Mouse (Mus musculus): Measurements from ENCODE around the gene Trpv6. TPM values are rescaled to one million over a fixed set of nuclear protein-coding genes. Genes with fewer than 3 reads are reported as not detected.

Trpv6 gene
- total RNA-seq, 1 experiment from 2014 or later: not detected

DNA sequence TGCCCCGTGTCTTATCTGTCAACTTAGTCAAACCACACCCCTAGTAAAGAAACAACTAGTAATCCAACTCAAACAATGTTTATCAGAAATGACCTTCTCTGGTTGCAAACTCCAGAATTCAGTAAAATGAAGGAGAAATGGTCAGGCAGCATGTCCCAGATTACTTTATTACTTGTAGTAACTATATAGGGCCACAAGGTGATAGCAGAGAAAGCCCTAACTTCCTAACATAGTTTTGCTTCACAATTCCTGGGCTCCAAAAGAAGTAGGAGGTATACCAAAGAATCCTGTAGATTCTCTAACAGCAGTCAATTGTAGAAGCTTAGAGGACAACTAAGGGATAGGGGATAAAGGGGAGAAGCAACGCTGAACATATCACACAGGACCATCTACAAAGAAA, 5.4 kb downstream of the Trpv6 start:
- no peak for ATAC-seq (ENCODE audit: extremely low read depth, insufficient number of reproducible peaks, low FRiP score, poor library complexity, severe bottlenecking)

DNA sequence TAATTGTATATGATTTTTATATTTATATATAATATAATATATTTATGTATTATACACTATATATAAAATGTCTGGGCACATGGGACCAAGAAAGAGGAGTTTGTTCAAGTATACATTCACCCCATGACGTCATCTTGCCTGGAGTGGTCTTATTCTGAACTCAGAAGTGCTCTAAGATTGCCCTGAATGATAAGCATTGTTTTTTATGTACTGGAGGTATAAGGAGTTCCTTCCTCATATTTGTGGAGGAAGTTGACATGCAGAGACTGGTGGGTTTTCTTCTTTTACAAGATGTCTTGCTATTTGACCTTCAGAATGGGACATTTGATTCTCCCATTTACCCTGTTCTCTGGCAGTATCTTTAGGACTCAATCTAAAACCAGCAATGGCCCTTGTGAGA, 8.0 kb downstream of the Trpv6 start:
- ATAC-seq (ENCODE audit: extremely low read depth, insufficient number of reproducible peaks, low FRiP score, poor library complexity, severe bottlenecking): no peak

DNA sequence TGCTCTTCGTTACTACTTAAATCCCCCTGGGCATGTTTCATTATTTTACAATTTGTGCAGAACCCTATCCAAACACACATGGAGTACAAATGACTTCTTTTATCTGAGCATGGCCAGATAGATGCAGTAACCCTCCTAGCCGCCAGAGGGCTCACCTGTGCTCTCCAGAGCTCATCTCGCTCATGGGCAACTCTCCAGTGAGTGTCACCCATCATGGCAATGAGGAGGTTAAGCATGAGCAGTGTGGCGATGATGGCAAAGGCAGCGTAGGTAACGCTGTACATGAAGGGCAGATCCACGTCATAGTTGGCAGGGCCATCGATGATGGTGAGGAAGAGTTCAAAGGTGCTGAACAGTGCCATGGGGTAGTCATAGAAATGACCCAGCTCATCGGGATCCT, 13.5 kb downstream of the Trpv6 start:
- ATAC-seq (ENCODE audit: extremely low read depth, insufficient number of reproducible peaks, low FRiP score, poor library complexity, severe bottlenecking): 0 out of 2 replicates have a peak, but pooled peaks have one; percentile 27

DNA sequence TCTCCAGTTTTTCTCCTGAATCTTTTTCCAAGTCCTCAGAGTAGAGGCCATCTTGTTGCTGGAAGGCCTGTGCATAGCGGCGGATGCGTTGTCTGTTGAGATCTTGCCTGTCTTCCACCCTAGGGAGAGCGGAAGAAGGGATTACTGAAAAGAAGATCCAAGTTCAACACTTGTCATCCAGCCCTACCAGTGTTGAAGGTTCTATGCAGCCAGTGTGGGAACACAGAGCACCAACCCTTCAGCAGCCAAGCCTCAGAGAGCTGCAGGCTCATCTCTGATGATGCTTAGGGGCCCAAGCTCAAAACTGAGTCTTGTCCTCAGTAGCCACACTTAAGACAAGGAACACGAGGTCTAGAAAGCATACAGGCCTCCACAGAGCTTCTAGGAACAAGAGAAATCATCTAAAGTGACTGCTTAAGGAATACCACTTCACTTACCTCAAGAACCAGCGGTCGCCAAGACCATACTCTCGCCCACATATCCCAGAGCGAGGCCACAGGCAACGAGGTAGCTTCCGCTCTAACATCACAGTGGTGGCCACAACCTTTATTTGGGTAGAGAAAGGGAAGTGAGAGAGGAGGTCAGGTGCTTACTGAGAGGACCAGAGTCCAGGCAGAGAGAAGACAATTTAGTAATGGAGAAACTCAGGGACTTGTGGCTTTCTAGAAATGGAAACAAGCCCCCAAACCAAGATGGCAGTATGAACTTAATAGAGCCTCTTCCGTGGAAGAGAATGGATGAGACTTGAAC, 14.8 kb downstream of the Trpv6 start:
- no peak for ATAC-seq (ENCODE audit: extremely low read depth, insufficient number of reproducible peaks, low FRiP score, poor library complexity, severe bottlenecking)

DNA sequence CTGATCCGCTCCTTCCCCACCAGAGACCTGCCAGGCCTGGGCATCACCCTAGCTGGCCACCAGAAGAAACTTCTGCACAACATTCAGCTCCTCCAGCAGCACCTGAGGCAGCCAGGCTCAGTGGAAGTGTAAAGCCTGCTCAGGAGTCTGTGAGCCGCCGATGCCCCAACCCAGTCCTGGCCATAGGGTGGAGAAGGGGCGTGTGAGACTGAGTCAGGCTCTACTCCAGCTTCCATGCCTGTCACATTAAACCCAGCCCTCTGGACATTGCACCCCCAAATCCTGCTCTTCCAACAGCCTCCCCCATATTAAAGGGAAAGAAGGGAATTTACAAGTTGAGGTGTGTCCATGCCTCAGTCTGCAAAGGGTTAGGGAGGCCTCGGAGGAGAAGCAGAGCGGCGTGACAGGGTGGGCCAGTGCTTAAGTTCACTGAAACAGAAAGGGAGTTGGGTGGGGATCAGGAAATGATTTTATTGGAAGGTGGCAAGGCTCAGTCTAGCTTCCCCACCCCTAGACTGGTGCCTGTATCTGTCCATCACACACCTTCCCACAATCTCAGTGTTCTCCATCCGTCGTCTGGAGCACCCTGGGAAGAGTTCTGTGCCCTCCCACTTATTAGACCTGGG, 15.9 kb downstream of the Trpv6 start:
- ATAC-seq (ENCODE audit: extremely low read depth, insufficient number of reproducible peaks, low FRiP score, poor library complexity, severe bottlenecking): no peak

DNA sequence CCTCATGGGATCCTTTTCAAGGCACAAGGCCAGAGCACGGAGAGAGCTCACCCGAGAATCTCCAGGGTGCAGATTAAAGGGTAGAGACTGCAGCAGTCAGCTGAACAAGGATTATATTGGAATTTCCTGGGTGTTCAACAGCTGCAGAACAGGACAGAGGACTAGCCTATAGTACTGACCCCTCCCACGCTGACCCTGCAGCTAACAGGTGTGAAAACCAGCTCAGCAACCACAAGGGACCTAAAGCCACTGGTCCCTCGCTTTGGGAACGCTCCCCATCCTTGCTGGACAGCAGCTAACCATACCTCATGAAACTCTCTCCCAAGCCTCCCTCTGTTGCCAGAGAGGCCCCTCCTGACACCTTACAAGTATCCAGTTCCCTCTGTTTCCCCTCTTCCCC, 28.6 kb downstream of the Trpv6 start:
- no peak for ATAC-seq (ENCODE audit: extremely low read depth, insufficient number of reproducible peaks, low FRiP score, poor library complexity, severe bottlenecking)

DNA sequence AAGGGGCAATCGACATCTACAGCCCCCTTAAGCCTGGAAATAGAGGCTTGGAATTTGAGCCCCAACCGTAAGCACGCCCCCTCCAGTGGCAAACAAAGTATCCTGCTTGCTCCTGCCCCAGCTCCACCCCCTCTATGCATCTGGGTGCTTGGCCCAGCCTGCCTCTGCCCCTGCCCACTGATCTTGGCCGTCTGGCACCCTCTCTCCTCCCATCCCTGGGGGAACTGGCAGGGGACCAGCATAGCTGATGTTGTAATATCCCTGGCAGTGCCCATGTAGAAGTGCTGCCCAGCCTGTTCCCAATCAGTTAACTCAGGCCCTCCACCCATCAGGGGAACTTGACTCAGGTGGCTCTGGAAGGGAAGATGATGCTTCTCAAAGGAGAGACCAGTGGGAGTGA, 30.0 kb downstream of the Trpv6 start:
- ATAC-seq (ENCODE audit: extremely low read depth, insufficient number of reproducible peaks, low FRiP score, poor library complexity, severe bottlenecking): no peak

DNA sequence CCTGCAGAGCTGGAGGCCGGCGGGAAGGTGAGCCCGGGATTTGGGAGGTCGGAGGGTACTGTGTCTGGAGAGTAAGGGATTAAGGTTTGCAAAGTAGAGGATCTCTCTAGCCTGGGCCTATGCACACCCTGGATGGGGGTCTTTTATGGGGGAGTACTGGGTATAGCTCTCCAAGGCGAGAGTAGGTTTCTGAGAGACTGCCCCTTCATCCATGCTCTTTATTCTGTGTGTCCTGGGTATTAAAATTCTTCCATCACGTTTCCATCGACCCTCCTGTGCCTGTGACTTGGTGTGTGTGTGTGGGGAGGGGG, 30.5 kb downstream of the Trpv6 start:
- ATAC-seq (ENCODE audit: extremely low read depth, insufficient number of reproducible peaks, low FRiP score, poor library complexity, severe bottlenecking): no peak

DNA sequence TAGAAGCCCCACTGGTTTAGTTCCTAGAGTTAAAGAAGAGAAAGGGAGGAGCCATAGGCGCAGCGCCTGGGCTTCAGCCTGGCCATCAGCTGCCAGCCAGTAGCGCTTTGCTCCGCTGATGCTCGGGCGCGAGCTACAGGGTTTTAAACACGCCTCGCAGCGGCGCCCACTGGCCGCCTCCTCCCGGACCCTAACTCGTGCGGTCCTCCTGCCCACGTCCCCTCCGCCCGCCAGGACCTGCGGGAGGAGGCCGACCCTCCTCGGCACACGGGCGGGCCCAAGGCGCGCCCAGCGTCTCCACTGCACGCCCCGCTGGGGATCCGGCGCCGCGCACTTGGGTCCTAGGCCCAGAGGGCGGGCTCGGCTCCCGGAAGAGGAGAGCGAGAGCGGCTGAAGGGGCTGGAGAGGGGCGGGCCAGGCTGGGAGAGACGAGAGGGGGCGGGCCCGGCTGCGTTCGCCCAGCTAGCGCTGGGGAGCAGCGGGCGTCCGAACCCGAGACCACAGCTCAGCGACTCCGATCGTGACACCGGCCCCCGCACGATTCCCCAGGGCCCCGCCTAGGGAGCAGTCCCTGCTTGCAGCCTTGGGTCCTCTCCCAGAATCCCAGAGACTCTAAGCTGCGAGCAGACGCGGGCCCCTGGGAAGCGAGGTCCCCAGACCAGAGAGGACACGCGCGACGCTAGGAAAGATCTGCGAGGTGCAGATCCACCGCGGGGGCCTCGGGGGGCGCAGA, 31.0 kb downstream of the Trpv6 start, which contains the start of gene Ephb6:
Ephb6 (plus strand) TSS at position 422 of the 733 bp plus-strand sequence.
- ATAC-seq (ENCODE audit: extremely low read depth, insufficient number of reproducible peaks, low FRiP score, poor library complexity, severe bottlenecking): peak; percentile 40; the same call in 1 of the 2 replicates

DNA sequence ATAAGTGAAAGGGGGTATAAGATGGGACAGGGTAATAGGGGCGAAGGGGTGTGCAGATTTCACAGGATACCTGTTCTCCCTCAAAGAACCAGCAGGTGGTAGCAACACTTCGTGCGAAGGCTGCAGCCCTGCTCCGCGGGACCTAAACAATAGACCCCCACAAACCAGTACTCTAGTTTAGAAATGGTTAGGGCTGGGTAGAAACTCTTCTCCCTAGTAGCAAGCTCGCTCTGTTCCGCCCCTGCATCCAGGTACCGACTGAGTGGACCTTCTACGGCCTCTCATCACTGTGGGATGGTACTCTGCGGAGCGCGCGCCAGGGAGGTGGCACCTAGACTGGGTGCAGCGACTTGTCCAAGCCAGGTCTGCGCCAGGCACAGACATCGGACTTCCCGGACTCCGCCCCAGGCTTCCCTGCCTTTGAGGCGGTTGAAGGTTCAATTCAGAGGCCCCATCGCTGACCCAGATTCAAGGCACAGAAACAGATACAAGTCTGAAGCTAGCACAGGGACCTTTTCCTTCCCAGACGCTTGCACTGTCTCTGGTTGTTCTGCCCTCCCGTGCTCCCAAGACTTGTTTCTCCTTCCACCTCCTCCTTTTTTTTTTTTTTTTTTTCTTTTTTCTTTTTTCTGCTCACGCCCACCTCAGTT, 31.7 kb downstream of the Trpv6 start:
- 0 out of 2 replicates have a peak, but pooled peaks have one; percentile 34 for ATAC-seq (ENCODE audit: extremely low read depth, insufficient number of reproducible peaks, low FRiP score, poor library complexity, severe bottlenecking)

DNA sequence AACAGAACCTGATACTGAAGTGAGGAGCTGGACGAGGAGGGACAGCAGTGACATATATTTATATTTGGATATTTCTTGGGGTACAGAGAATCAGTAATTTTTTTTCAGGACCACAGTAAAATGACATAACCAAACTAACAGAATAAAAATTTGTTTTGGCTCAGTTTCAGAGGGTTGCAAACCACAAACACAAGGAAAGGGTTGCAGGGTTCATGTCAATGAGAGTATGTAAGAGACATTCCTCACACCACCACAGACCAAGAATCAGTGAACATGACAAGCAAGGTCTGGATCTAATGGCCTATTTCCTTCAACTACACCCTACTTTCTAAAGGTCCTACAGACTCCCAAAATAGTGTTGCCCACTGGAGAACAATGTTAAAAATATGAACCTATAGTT, 54.0 kb downstream of the Trpv6 start:
- ATAC-seq (ENCODE audit: extremely low read depth, insufficient number of reproducible peaks, low FRiP score, poor library complexity, severe bottlenecking): no peak

DNA sequence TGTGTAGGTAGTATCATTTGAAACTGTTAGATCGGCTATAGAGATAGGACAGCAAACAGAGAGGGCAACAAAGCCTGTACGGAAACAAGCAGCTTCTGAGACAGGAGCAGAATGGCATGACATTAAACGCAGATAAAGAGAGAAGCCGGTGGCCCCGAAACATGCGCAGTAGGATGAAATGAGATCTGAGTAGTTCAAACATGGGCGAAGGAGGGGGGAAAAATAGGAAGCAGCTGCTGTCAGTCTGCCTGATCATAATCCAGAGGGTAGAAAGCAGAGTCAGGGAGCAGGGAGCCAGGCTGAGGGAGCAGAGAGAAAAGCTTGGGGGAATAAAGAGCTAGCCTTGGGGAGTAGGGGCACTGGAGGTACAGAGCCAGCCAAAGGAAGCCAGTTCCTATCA, 54.9 kb downstream of the Trpv6 start:
- no peak for ATAC-seq (ENCODE audit: extremely low read depth, insufficient number of reproducible peaks, low FRiP score, poor library complexity, severe bottlenecking)

DNA sequence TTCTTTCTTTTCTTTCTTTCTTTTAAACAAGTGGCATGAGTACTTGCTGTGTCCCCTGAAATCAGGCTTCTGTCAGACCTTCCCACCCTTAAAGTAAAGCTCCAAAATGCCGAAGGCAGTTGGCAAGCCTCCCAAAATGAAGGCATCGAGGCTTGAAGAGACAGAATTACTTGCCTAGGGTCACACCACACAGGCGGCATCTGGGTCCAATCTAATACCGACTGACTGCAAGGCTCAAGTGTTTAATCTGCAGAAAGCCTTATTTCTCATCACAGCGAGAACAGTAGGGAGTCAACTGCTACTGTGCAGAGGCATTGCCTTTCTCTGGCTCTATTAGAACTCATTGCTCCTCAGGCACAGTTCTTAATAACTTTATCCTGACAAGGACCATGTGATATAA, 58.9 kb downstream of the Trpv6 start:
- ATAC-seq (ENCODE audit: extremely low read depth, insufficient number of reproducible peaks, low FRiP score, poor library complexity, severe bottlenecking): no peak

DNA sequence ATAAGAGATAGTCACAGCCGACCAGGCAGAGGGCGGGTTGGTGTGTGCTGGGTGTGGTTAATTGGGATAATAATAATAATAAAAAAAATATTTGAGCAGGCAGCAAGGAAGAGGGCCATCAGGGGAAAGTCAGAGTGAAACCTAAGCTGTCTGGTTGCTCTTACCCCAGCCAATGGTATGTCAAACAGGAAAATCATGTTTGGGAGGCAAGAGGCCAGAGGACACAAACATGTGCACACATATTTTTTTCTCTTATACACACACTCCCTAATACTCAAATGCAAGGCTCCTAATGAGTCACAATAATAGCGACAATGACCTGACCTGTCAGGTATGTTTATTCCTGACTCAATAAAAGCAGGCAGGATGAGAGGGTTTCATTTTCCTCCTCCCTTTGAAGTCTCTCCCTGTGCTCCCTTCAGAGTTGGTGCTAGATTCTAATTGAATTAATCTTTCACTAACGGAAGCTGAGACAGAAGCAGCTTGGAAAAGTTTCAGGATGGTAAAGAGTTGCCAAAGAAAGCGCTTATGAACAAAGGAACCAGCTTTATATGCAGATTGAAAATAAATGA, 59.6 kb downstream of the Trpv6 start:
- no peak for ATAC-seq (ENCODE audit: extremely low read depth, insufficient number of reproducible peaks, low FRiP score, poor library complexity, severe bottlenecking)

Other genes with a start within 250 kb of the Trpv6 start
- gene Gm5771, start 244.0 kb downstream of the Trpv6 start, total RNA-seq (2017): not detected in 2 replicates
- gene Gm10334, start 190.3 kb downstream of the Trpv6 start, total RNA-seq (2017): not detected in 2 replicates
- gene Prss1, start 177.5 kb downstream of the Trpv6 start, total RNA-seq (2017): not detected in 2 replicates
- gene Prss2, start 114.6 kb downstream of the Trpv6 start, total RNA-seq (2017): not detected in 2 replicates
- gene Ephb6, start 30.9 kb downstream of the Trpv6 start, total RNA-seq (2017): 1.1 and 3.0 TPM in 2 replicates
- not detected in 2 replicates for gene Trpv5, start 44.4 kb upstream of the Trpv6 start, total RNA-seq (2017)
- not detected in 2 replicates for gene Llcfc1, start 48.0 kb upstream of the Trpv6 start, total RNA-seq (2017)
- gene Kel, start 67.9 kb upstream of the Trpv6 start, total RNA-seq (2017): 0.47 and 1.5 TPM in 2 replicates
- not detected in 2 replicates for gene Olfr459, start 138.8 kb upstream of the Trpv6 start, total RNA-seq (2017)
- not detected in 2 replicates for gene Pip, start 211.1 kb upstream of the Trpv6 start, total RNA-seq (2017)
- not detected in 2 replicates for gene Sval2, start 216.6 kb upstream of the Trpv6 start, total RNA-seq (2017)

All from neutrophil, adult 5-6 weeks (primary cell).